Mouse (Mus musculus) embryonic facial prominence, embryonic 10.5 days (tissue): ENCODE results near the gene Foxd2. TPM values are rescaled to one million over a fixed set of nuclear protein-coding genes. Genes with fewer than 3 reads are reported as not detected.

ENCODE experiments used
- DNase-seq: peaks from one replicate; pipeline ENCODE4 v3.0.0-alpha.2; 2017; ENCODE audit warnings: low spot score
- H3K27ac ChIP-seq: fragments of 300-500 bp; sonication (generic); replicated peaks from 2 replicates; pipeline ENCODE4 v1.5.1; 2016; ENCODE audit warnings: mild to moderate bottlenecking
- H3K27me3 ChIP-seq: fragments of 300-500 bp; sonication (generic); replicated peaks from 2 replicates; pipeline ENCODE4 v1.6.1; 2016; ENCODE audit warnings: low read depth, mild to moderate bottlenecking; ENCODE audit not compliant: poor library complexity, severe bottlenecking
- H3K36me3 ChIP-seq: fragments of 300-500 bp; sonication (generic); replicated peaks from 2 replicates; pipeline ENCODE4 v1.6.1; 2016; ENCODE audit warnings: mild to moderate bottlenecking, moderate library complexity
- H3K4me1 ChIP-seq: fragments of 300-500 bp; sonication (generic); 2 replicates; pipeline ENCODE4 v1.6.1; 2016
- H3K4me3 ChIP-seq: fragments of 300-500 bp; sonication (generic); 2 replicates; pipeline ENCODE4 v1.5.1; 2016; ENCODE audit warnings: mild to moderate bottlenecking, moderate library complexity
- H3K9me3 ChIP-seq: fragments of 300-500 bp; sonication (generic); 2 replicates; pipeline ENCODE4 v1.6.1; 2016; ENCODE audit warnings: mild to moderate bottlenecking
- WGBS: fragments of 180-500 bp; shearing (Covaris S2); methylation state at CpG from one replicate; pipeline ENCODE4 v1.1.7; 2016; 5-methylcytosine and 5-hydroxymethylcytosine counted together
- polyA plus RNA-seq: library from polyadenylated mRNA; unstranded; fragments of >200 nt; fragmentation: Nextera tagmentation; extraction: Ambion mirVana; gene quantifications from 2 replicates; pipeline ENCODE4 v1.2.1, GENCODE M21; 2016

Gene Foxd2
- 4.6 and 4.8 TPM in 2 replicates for polyA plus RNA-seq

DNA sequence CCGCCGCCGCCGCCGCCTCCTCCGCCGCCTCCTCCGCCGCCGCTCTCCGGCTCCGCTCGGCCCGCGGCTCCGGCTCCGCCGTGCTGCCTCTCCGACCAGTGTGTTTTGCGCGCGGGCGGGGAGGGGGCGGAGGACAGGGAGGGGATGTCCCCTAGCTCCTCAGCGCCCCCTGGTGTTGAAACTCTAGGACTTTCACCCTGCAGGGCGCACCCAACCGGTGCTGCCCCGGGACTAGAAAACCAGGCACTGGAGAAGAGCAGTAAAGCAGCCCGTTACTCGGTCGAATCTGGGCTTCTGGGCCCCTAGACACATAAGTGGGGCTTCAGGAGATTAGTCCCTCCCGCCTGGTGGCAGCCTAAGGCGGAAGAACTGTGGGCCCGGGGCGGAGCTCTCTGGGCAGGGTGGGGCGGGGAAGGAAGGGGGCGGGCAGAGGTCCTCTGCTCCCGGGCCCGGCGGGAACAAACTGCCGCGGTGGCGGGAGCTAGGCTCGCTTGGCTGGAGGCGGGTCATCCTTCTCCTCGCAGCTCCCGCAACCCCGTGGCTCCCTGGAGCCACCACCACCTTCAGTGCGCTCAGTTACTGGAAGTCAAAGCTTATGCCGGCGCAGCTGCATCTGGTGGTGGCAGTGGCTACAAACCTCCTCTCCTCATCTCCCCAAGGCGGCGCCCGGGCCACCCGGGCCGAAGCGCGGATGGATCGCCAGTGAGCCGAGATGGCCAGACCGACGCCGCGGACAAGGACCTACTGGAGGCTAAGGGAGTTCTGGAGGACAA is at the start of gene Foxd2:
Gene Foxd2, minus strand, starts transcription at position 45 of the 773 bp plus-strand sequence.
- H3K4me3 ChIP-seq = peak within 1 kb of the TSS; percentile 75
- WGBS = under 1% methylated on average over 62 of the region's 64 CpGs
- DNase-seq = peak; percentile 97
- no peaks in the 10 kb centered on the region; the same call in 1 of the 2 replicates for H3K36me3 ChIP-seq
- H3K27me3 ChIP-seq = peaks cover 100% of the 10 kb centered on the region
- H3K27ac ChIP-seq = peak within 1 kb of the TSS; percentile 92
- H3K9me3 ChIP-seq = no peaks in the 10 kb centered on the region
- peaks cover 79% of the 10 kb centered on the region for H3K4me1 ChIP-seq

DNA sequence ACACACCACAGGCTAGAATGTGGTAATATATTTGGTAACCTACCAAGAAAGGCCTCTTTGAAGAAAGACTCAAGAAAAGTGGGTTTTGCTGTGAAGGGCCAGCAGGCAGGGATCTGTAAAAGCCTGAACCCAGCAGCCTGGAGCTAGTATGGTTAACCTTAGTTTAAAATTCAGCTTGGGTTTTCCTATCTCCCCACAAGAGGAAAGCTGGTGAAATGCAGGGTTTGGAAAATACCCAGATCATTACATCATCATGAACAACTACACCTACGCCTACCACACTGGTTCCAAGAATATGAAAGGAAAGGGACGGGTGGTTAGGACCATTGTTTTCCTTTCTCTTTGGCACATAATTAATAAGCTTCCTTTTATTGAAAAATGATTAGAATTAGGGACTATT is 49.6 kb upstream of the Foxd2 start:
- Histone ChIP-seq H3K9me3 (no peaks in the 10 kb centered on the region), H3K36me3 (peaks cover 40% of the 10 kb centered on the region), H3K4me1 (peaks cover 4% of the 10 kb centered on the region), H3K4me3 (no peak overlapping the region), H3K27ac (no peak overlapping the region), H3K27me3 (no peaks in the 10 kb centered on the region)
- DNase-seq = no peak
- 86% methylated on average over 2 of the region's 2 CpGs for WGBS

GRCm38 (mm10) chr4:114957403-114957802 is 48.7 kb upstream of the Foxd2 start:
- H3K27me3 ChIP-seq = no peaks in the 10 kb centered on the region
- H3K9me3 ChIP-seq = no peaks in the 10 kb centered on the region
- DNase-seq = no peak
- no peak overlapping the region for H3K27ac ChIP-seq
- H3K4me3 ChIP-seq = no peak overlapping the region
- peaks cover 5% of the 10 kb centered on the region for H3K4me1 ChIP-seq
- H3K36me3 ChIP-seq = peaks cover 32% of the 10 kb centered on the region

- H3K4me3 ChIP-seq = no peak overlapping the region
- no peak overlapping the region for H3K27ac ChIP-seq
- H3K4me1 ChIP-seq = peaks cover 5% of the 10 kb centered on the region
- H3K9me3 ChIP-seq = no peaks in the 10 kb centered on the region
- peak; percentile 8 for DNase-seq
- no peaks in the 10 kb centered on the region for H3K36me3 ChIP-seq
- H3K27me3 ChIP-seq = peaks cover 24% of the 10 kb centered on the region
- WGBS = 79% methylated on average over 3 of the region's 3 CpGs
Observed at GRCm38 (mm10) chr4:114953172-114953571, 44.5 kb upstream of the Foxd2 start.

GRCm38 (mm10) chr4:114947852-114948481 is 39.3 kb upstream of the Foxd2 start:
- Histone ChIP-seq H3K36me3 (no peaks in the 10 kb centered on the region), H3K27me3 (peaks cover 74% of the 10 kb centered on the region), H3K4me3 (no peak overlapping the region), H3K4me1 (peaks cover 14% of the 10 kb centered on the region), H3K9me3 (no peaks in the 10 kb centered on the region), H3K27ac (no peak overlapping the region)
- 64% methylated on average over 7 of the region's 7 CpGs for WGBS
- DNase-seq = no peak

- Histone ChIP-seq H3K27ac (no peak overlapping the region), H3K4me3 (no peak overlapping the region), H3K36me3 (no peaks in the 10 kb centered on the region), H3K27me3 (peaks cover 78% of the 10 kb centered on the region), H3K9me3 (no peaks in the 10 kb centered on the region), H3K4me1 (peaks cover 20% of the 10 kb centered on the region)
- WGBS = 34% methylated on average over 6 of the region's 6 CpGs
- peak; percentile 81 for DNase-seq
Observed at GRCm38 (mm10) chr4:114947395-114947794, 38.7 kb upstream of the Foxd2 start.

DNA sequence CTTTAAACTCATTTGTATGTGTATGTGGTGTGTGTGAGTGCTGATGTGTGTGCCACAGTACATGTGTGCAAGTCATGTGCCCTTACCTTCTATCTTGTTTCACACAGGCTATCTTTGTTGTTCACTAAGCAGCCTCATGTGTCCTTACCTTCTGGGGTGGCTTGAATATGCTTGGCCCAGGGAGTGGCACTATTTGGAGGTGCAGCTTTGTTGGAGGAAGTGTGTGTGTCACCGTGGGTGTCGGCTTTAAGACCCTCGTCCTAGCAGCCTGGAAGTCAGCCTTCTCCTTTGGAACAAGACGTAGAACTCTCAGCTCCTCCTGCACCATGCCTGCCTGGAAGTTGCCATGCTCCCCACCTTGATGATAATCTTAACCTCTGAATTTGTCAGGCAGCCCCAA is 37.7 kb upstream of the Foxd2 start:
- WGBS = 88% methylated on average over 4 of the region's 4 CpGs
- no peak for DNase-seq
- no peak overlapping the region for H3K4me3 ChIP-seq
- peaks cover 87% of the 10 kb centered on the region for H3K27me3 ChIP-seq
- no peak overlapping the region for H3K27ac ChIP-seq
- peaks cover 30% of the 10 kb centered on the region for H3K4me1 ChIP-seq
- H3K9me3 ChIP-seq = no peaks in the 10 kb centered on the region
- no peaks in the 10 kb centered on the region for H3K36me3 ChIP-seq

DNA sequence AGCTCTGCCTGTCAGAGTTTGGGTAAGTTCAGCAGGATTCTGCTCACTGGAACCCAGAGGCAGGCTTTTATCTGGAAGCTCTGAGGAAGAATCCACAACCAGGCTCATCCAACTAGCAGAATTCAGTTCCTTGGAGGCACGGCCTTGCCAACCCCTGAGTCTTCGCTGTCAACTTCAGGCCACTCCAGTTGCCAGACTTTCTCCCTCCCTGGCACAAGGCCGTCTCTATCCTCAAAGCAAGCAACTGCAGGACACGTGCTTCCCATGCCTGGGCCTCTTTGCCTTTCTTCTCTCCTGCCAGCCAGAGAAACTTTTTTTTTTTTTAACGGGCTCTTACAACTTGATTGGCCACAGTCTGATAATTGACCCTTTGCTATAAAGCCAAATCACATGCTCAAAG is 36.3 kb upstream of the Foxd2 start:
- Histone ChIP-seq H3K36me3 (no peaks in the 10 kb centered on the region), H3K27me3 (peaks cover 91% of the 10 kb centered on the region), H3K9me3 (no peaks in the 10 kb centered on the region), H3K27ac (no peak overlapping the region), H3K4me3 (no peak overlapping the region), H3K4me1 (peaks cover 30% of the 10 kb centered on the region)
- WGBS = 25% methylated on average over 5 of the region's 5 CpGs
- peak; percentile 45 for DNase-seq

- no peaks in the 10 kb centered on the region for H3K36me3 ChIP-seq
- DNase-seq = peak; percentile 53
- H3K9me3 ChIP-seq = no peaks in the 10 kb centered on the region
- 30% methylated on average over 8 of the region's 8 CpGs for WGBS
- H3K4me3 ChIP-seq = no peak overlapping the region
- H3K4me1 ChIP-seq = peaks cover 32% of the 10 kb centered on the region
- H3K27ac ChIP-seq = no peak overlapping the region
- peaks cover 91% of the 10 kb centered on the region for H3K27me3 ChIP-seq
Observed at GRCm38 (mm10) chr4:114942583-114942982, 33.9 kb upstream of the Foxd2 start.

DNA sequence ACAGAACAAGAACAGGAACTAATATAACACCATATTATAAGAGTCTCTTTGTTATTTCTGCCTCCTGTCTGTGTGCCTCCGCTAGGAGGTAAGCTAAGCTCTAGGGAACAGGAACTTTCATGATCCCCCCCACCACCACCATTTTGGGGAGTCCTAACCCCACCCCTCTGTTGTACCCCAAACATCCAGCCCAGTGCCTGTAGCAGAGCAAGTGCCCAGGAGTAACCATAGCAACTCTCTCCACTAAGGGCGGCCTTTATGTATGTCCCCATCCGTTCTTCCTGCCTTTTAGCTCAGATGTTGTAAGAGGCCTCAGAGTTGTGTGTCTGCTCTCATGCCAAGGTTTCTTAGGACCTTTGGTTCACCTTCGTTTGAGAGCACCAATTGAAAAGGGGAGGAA is 33.4 kb upstream of the Foxd2 start:
- H3K4me3 ChIP-seq = no peak overlapping the region
- no peaks in the 10 kb centered on the region for H3K36me3 ChIP-seq
- H3K4me1 ChIP-seq = peaks cover 36% of the 10 kb centered on the region
- 41% methylated on average over 4 of the region's 4 CpGs for WGBS
- peak; percentile 15 for DNase-seq
- no peaks in the 10 kb centered on the region for H3K9me3 ChIP-seq
- H3K27ac ChIP-seq = no peak overlapping the region
- H3K27me3 ChIP-seq = peaks cover 91% of the 10 kb centered on the region

- H3K9me3 ChIP-seq = no peaks in the 10 kb centered on the region
- H3K27ac ChIP-seq = no peak overlapping the region
- no peaks in the 10 kb centered on the region for H3K36me3 ChIP-seq
- WGBS = 85% methylated on average over 4 of the region's 4 CpGs
- H3K4me3 ChIP-seq = no peak overlapping the region
- peaks cover 36% of the 10 kb centered on the region for H3K4me1 ChIP-seq
- no peak for DNase-seq
- H3K27me3 ChIP-seq = peaks cover 90% of the 10 kb centered on the region
Observed at GRCm38 (mm10) chr4:114941311-114941710, 32.6 kb upstream of the Foxd2 start.

- WGBS = 41% methylated on average over 3 of the region's 3 CpGs
- no peaks in the 10 kb centered on the region for H3K9me3 ChIP-seq
- H3K4me1 ChIP-seq = peaks cover 36% of the 10 kb centered on the region
- peaks cover 91% of the 10 kb centered on the region for H3K27me3 ChIP-seq
- DNase-seq = peak; percentile 7
- no peak overlapping the region for H3K4me3 ChIP-seq
- no peaks in the 10 kb centered on the region for H3K36me3 ChIP-seq
- H3K27ac ChIP-seq = no peak overlapping the region
Observed at GRCm38 (mm10) chr4:114938248-114938647, 29.6 kb upstream of the Foxd2 start.

GRCm38 (mm10) chr4:114937459-114938047 is 28.9 kb upstream of the Foxd2 start:
- no peak overlapping the region for H3K27ac ChIP-seq
- H3K27me3 ChIP-seq = peaks cover 91% of the 10 kb centered on the region
- no peaks in the 10 kb centered on the region for H3K9me3 ChIP-seq
- H3K36me3 ChIP-seq = no peaks in the 10 kb centered on the region
- 52% methylated on average over 4 of the region's 4 CpGs for WGBS
- H3K4me1 ChIP-seq = peaks cover 29% of the 10 kb centered on the region
- no peak overlapping the region for H3K4me3 ChIP-seq
- peak; percentile 21 for DNase-seq
